Comparison of ENCODE assay signal across 12 mouse cellular contexts in the genomic region with DNA sequence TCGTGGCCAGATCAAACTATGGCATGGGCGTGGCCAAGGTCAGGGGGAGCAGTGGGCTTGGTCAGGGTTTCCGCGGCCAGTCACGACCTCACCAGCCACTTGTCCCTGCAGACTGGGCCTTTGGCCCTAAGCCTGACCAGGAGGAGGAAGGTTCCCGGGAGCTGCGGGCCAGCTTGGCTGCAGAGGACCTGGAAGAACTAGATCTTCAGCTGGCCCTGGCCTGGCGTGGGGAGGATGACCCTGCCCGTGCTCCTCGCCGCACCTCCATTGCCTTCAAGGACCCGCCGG. TPM values are rescaled to one million over a fixed set of nuclear protein-coding genes. Genes with fewer than 3 reads are reported as not detected.
"Had no signal": no experiment of that assay in that cellular context is flagged by ENCODE, and none has a peak within 500 bp of the region (broad histone marks: within the 10 kb centered on the region; RNA-seq: fewer than 3 reads in every experiment).

No protein-coding gene starts in this region.

- H3K27ac ChIP-seq: liver, embryonic 15.5 days; midbrain, embryonic 15.5 days had no signal

- H3K4me3 ChIP-seq: limb, embryonic 10.5 days; liver, embryonic 15.5 days; midbrain, embryonic 15.5 days had no signal

- H3K4me2 ChIP-seq: liver, embryonic 11.5 days; liver, embryonic 15.5 days; midbrain, embryonic 15.5 days had no signal

- H3K27me3 ChIP-seq: liver, embryonic 15.5 days; midbrain, embryonic 15.5 days had no signal

- H3K9ac ChIP-seq: liver, embryonic 15.5 days; midbrain, embryonic 15.5 days had no signal

- H3K9me3 ChIP-seq: limb, embryonic 10.5 days; liver, embryonic 15.5 days; midbrain, embryonic 15.5 days had no signal

- DNase-seq: kidney, postnatal 10 days; lung, adult 2 months; lung, postnatal 36 days; right cerebral cortex, adult 18-20 months; right cerebral cortex, postnatal 25 days; thymus, adult 18-20 months; thymus, postnatal 14 days had no signal

RNA-seq across cellular contexts. Expression of a gene that starts 1.8 kb away (rescaled TPM):
- total RNA-seq: monocyte, adult 5-6 weeks had no signal
- polyA plus RNA-seq: liver, embryonic 15.5 days had no signal

RNA-seq across cellular contexts. Expression of a gene that starts 6.4 kb away (rescaled TPM):
- total RNA-seq: monocyte, adult 5-6 weeks had no signal
